Mouse (Mus musculus) 416B (cell line): Measurements from ENCODE around the gene Atp1a4.
"Not testable (repeated sequence)": the region's sequence is repeated elsewhere in the genome, so short reads cannot be mapped to it uniquely, and the experiment has no call there.

Source experiments
- DNase-seq: peaks from one replicate; pipeline ENCODE4 v3.0.0; 2011; ENCODE audit warnings: low read depth

Atp1a4 gene

DNA sequence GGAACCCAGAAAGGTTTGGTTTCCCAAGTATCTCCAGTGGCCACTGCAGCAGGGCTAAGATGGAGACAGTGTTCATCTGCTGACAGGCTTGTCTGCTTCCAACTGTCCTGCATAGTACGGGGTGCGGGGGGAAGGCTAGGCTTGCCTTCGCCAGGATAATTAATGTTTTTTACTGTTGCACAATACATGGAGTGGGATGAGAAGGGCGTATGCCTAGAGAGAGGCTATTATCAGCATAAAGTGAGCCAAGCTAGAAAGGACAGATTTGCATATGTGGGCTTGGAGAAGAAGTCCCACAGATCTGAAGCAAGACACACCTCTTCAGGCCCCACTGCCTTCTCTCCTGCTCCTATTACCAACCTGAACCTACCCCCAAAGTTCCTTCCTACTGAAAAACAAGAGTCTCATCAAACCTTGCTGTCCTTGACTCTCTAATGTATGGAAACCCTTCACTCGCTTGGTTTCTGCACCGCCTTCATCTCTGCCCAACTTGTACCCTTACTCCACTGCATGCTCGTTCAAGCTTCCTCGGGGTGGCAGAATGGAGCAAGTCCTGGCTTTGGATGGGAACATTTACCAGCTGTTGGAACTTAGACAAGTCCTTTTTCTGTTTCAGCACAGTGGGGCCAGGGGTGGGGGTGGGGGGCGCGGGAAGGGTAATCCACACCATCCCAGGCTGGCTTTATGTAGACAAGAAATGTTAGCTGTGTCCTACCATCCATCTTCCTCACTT is 23.5 kb upstream of the Atp1a4 start:
- DNase-seq: no peak

DNA sequence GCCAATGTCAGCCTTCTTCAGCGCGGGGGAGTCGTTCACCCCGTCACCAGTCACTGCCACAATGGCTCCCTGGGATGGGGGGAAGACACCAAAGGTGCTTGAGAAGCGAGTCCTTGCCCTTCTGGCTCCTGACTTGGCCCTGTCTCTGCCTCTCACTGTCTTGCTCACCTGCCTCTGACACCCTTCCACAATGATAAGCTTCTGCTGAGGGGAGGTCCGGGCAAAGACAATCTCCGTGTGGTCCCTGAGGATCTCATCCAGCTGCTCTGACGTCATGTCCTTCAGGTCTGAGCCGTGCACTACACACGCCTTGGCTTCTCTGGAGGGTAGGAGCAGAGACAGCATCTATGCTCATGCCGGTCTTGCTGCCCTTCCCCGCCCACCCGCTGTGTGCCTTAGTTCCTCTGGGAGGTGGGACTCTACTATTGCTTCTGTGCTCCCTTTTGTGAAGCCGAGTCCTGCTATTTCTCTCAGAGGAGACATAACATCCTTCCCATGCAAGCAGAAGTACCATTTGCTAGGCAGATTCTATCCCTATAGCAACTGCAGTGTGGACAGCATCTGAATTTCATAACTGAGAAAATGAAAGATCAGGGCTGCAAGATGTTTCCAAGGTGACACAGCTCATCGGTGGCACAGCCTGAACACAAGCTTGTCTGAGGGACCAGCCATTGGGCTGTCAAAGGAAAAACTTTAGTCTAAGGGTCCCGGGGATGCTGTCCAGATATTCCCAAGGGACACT is 21.7 kb upstream of the Atp1a4 start:
- no peak for DNase-seq

DNA sequence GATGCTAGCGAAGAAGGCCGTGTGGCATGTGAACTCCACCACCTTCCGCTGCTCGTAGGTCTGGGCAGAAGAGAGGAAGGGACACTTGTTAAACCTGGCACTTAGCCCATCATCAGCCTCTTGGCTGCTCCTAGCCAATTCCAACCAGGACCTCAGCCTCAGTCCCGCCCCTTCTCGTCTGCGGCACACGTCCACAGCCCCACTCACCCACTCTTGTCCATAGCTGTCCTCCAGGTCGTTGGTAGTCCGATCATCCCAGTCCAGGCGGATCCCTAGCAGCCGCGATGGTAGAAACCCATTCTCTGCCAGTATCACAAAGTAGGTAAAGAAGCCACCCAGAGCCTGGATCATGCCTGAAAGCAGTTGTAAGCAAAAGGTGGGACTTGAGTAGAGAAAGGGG is 20.1 kb upstream of the Atp1a4 start:
- DNase-seq: peak; percentile 18

DNA sequence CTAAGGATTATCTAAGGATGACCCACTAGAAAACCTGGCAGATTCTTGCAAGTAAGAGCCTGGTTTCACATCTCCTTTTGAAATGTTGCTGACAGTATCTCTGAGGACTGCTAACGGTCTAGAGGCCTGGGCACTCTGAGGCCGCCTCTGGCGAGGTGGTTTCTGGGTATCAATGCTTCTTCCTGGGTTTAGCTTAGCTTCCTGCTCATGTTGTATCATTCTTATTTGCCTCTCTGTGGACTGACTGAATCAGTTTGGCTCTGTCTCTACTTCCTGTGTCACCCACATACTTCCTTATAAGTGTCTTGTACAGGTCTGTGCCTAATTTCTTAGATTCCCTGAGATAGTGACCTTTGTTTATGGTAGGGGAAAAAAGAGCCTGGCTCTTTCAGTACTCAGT is 19.0 kb upstream of the Atp1a4 start:
- peak; percentile 74 for DNase-seq

DNA sequence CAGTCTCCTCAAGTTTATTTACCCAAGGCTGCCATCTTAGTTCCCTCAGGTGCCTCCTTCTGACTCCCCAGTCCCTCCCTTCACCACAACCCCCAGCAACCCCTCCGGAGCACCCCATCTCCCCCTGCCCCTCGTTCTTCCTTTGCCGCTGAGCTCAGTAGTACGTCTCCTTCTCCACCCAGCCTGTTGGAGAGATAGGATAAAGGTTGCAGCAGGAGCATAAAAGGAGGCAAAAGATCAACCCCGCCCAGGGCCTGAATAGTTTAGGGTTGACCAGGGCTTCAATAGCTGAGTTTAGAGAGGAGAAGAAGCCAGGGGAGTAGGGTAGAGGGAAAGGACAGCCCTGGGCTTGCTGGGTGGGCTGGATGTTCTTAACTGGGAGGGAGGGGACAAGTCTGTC is 16.3 kb upstream of the Atp1a4 start:
- DNase-seq: no peak

DNA sequence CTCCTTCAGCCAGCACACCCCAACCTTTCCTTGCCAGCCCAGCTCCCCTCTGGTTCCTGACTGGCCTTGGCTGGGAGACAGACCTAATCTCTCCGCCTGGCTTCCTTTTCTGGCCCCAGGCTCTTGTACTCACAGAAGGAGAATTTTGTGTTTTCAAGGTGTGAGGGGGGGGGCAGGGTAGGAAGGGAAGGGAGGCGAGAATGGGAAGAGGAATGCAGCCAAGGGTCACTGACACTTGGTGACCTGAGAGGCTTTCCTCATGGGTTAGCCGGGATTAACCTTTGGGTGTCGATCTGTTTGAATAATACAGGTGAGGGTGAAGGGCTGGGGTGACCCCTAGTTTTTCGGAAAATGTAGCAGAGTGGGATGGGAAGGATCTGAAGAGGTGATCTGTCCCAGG is 15.9 kb upstream of the Atp1a4 start:
- DNase-seq: no peak

DNA sequence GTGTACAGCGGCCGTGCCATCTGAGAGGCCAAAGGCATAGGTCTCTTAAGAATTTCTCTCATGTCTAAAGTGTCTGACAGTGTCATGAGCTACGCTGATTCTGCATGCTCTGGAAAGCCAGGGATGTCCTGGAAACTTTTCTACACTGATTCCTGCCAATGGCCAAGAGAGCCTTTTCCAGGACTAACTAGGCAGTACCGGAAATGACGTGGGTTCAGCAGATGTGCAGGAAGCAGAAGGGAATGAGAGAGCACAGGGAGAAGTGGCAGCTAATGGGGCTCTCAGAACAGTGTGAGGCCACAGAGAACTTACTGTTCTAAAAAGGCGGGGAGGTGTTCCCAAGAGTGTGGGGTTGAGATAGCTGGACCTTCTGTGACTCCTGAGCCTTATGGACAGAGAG is 15.2 kb upstream of the Atp1a4 start:
- DNase-seq: no peak

DNA sequence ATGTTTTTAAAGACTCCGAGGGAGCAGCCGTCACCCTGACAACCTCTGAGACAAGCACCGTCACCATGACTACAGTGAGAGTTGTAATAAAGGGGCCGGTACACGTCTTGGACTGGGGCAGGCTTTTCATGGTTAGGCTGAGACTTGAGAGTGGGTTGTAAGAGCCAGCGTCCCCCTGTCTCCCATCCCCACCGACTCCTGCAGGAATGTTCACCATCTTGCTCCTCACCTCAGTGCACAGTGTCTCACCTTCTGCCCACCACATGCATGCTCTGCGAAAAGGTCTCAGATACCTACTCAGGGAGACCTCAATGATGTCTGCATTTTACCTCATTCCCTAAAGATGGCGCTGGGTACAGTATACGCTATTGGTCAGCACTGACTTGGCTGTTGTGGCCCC is 13.6 kb upstream of the Atp1a4 start:
- DNase-seq: no peak

DNA sequence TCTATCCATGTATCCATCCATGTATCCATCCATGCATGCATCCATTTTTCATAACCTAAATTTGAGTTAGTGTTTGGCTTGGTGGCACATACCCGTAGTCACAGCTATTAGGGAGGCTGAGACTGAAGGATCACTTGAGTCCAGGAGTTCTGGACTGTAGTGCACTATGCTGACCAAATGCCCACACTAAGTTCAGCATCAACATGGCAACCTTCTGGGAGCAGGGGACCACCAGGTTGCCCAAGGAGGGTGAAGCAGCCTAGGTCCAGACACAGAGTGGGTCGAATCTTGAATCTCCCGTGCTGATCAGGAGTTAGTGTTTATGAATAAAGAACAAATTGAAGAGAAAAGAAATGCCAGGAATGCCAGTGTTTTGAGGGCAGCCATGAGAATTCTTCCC is 13.0 kb upstream of the Atp1a4 start:
- no peak for DNase-seq

DNA sequence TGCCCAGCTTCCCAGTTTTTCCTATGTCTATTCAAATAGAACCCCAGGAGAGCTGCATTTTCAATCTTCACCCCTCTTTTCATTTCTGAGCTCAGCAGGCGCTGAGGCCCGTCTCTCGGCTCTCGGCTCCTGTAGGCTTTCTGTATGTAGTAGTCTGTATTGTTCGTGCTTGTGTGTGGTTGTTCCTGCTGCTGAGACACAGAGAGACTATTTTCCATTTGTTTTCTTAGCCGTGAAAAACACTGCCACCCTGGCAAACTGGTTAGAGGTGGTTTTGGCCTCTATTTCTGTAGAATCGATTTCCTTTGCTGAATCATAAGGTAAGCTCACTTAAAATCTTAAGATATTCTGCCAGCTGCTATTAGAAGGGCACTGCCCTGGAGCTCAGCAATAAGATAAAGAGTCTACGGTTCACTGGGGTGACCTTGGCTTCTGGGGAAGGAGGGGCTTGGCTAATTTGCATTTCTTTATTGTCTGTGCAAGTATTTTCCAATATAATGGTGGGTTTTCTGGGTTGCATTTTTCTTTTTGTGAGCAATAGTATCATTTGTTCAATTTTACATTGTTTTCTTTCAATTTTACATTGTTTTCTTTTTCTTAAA is 3.4 kb upstream of the Atp1a4 start, which contains the start of gene Igsf8:
TSS of gene Igsf8 (plus strand) at position 165 of the 602 bp plus-strand sequence.
- DNase-seq: no peak

DNA sequence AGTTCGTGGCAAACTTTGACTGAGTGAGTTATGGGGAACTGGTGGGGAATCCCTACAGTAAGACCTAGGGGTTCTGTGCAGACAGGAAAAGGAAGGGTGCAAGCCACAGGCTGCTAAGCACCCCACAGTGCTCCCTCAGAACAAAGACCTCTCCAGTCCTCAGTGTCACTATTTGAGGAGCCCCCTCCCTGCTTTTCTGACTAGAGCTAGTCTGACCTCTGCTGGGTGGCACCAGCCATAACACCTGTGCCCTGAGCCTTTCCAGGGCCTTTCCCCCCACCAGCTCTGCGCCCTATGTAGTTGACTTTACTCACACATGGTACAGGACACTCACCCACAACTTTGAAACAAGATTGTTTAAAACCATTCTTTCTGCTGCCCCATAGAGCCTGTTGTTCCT is 10.5 kb downstream of the Atp1a4 start:
- peak; percentile 13 for DNase-seq

DNA sequence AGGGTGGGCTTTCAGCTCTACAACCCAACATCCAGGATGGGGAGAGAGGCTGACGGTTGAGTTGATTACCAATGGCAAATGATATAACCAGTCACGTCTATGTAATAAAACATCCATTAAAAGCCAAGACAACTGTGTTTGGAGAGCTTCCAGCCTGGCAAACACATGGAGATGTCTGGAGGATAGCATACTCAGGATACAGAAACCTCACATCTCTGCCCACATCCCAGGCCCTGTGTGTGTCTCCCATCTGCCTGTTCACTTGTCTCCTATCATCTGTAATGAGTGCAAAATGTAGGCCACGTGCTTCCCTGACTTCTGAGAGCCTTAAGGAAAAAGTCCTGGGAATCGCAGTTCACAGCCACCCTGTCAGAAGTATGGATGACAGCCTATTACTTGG is 11.0 kb downstream of the Atp1a4 start:
- no peak for DNase-seq

DNA sequence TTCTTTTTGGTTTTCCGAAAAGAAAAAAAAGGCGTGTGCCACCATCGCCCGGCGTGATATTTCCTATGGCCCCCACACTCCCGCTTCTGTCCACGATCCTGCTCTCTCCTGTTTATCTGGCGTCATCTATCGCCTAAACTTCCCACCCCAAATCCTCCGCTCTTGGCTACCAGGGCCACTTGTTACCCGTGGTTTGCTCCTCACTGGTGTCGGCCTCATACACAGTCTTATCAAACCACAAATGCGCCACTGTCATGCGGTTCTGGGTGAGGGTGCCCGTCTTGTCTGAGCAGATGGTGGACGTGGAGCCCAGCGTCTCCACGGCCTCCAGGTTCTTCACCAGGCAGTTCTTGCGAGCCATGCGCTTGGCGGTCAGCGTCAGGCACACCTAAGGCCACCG is 13.6 kb downstream of the Atp1a4 start:
- DNase-seq: not testable (repeated sequence)

DNA sequence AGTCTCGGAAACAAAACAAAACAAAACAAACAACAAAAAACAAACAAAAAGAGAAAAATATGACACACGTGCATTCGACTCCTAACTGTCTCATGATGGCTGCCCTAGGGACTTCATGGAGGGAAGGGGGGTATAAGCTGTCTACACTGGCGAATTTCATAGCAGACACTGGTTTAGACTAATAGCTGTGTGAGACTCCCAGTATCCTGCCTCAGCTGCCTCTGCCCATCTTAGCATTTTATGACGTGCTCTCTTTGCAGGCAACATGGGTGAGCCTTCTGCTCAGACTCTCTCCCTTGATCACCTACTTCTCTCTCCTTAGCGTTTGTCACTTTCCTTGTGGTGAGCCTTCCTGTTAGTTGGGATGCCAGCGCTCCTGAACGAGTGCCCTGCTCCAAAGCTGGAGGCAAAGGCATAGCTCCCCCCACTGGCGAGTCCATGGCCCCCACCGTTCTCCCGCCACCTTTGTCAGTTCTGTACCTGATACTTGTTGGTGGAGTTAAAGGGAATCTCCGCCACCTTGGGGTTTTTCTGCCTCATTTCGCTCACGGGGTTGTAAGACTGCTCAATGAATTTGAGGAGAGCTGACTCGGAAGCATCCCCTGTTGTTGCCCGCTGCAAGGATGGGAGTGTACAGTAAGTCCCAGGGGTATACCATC is 14.5 kb downstream of the Atp1a4 start:
- DNase-seq: no peak

DNA sequence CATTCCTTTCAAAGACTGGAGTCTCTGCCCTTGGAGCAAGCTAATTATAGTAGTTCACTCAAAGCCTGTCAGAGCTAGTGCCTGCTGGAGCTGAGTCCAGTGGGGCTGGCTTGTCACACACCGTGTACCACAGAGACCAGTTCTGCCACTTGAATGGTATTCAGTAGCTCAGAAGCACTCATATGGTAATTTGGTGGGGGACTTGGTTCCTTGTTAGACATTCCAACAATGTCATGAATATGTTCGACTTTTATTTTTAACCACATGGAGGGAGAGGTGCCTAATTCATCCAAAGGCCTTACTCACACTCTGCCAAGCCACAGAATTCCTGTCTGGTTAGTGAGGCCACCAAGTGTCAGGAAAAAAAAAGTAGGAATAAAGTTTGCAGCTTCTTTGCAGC is 15.8 kb downstream of the Atp1a4 start:
- no peak for DNase-seq

DNA sequence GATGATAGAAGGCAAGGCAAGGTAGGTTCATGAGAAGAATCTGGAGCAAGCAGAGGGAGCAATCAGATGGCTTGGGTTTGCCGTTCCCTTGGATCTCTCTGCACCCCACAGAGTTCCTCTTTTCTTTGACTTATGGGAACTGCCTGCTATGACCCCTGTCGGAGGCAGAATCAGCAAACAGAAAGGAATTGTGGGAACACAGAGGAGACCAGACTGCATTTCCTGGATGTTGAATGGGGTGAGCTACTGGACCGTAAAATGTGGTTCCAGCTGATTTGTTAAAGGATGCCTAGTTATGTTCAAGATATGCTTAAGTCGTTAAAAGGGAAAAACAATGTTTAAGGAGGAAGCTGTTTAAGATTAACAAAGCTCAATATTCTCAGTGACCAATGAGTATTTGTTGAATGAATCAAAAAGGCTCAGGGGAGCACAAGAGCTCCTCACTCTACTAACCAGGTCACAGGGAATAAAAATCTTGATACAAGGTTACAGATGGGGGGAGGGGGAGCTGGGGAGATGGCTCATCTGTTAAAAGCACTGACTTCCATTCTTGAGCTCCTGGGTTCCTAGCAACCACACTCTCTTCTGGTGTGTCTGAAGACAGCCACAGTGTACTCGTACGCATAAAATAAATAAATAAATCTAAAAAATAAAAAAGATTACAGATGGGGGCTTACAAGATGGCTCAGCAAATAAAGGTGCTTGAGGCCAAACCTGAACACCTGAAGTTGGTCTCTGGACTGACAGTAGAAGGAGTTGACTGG is 17.1 kb downstream of the Atp1a4 start:
- DNase-seq: peak; percentile 34

DNA sequence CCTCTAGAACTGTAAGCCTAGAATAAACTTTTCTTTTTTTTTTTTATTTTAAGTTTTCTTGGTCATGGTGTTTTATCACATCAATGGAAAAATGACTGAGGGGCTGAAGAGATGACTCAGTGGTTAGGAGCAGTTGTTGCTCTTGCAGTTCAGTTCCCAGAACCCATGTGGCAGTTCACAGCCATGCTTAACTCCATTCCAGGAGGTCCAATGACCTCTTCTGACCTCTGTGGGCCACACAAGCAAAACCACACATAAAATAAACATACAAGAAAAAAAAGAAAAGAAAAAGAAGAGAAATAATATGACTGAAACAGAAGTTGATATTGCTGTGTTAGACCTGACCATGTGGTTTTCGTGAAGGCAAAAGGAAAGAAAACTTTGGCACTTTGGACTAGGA is 29.0 kb downstream of the Atp1a4 start:
- peak; percentile 26 for DNase-seq

DNA sequence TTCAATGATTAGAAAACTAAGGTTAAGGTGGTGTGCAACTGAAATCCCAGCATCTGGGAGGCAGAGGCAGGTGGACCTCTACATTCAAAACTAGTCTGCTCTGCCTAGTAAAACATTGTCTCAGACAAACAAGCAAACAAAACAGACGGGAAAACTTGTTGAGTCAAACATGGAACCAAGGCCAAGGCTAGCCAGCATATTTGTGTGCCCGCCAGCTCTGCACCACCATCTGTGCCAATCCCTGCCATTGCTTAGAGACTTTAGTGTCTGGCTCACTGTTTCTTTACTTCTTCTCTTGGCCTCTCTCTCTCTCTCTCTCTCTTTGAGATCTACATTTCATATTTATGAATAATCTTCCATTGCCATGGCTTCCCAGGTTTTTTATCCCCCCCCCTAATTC is 30.0 kb downstream of the Atp1a4 start:
- DNase-seq: no peak

DNA sequence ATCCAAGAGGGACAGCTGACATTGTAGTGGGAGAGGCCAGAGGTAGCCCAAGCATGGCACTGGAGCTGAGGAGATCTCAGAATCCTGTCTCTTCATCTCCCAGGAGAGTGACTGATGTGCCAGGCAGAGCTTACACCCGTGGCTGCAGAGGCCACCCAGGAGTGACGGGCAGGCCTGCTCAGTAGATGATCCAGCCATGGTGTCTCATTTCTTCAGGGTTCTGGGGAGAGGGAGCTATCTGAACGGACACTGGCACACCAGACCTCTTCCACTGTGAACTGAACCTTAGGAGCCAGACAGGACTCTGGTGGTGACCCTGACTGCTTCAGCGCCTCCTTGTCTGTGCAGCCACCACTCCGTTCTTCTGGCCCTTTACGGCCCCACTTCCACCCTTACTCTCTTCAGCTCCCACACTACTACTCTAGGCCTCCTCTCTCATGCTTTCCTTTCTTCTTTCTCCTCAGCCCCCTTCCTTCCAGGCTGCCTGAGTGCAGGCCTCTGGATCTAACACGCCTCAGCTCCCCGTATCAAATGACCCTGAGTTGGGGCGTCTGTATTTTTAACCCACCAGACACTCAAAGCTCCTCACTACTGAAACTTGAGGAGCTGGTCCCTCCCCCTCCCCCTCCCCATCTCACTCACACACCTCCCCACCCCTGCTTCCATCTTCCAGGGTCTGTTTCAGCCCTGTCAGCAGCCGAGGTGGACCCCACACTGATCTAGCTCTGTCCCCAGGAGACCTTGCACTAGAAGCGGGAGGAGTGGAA is 36.7 kb downstream of the Atp1a4 start:
- DNase-seq: no peak

DNA sequence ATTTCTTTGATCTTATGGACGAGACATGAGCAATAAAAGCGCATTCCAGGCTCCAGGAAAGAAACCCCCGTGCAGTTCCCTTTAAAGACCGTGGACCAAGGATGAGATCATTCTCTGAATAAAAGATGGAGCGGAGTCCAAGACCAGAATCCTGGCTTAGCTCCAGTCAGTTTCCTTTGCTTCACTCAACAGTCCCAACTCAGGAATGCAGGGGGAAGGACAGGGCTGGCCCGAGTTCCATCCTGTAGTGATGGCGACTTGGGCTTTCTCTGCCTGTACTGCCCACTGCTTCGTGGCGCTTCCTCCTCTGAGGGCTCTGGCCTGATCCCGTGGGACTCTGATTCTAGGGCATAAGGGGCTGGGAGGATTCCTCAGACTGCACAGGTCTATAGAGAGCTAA is 37.8 kb downstream of the Atp1a4 start:
- DNase-seq: no peak
